Mouse (Mus musculus) myocyte (in vitro differentiated cells): ENCODE data around the gene Slc40a1.

Experiments used
- E2F4 ChIP-seq: IDR thresholded peaks from one replicate; pipeline ENCODE4 v1.6.1; 2011; ENCODE audit warnings: mild to moderate bottlenecking, control low read depth, moderate library complexity; ENCODE audit not compliant: insufficient read depth
- MAX ChIP-seq: IDR thresholded peaks from one replicate; pipeline ENCODE4 v1.6.1; 2011; ENCODE audit warnings: low read depth, mild to moderate bottlenecking, control low read depth
- MYOD1 ChIP-seq, 3 experiments: IDR thresholded peaks; one replicate each; pipeline ENCODE4 v1.6.1; 2011; ENCODE audit warnings: control low read depth in 2 of 3, low read depth in 2 of 3, mild to moderate bottlenecking in 2 of 3, moderate library complexity in 1 of 3; ENCODE audit not compliant: insufficient read length in 2 of 3, control insufficient read depth in 1 of 3
- POLR2A ChIP-seq: IDR thresholded peaks from one replicate; pipeline ENCODE4 v1.6.1; 2011; ENCODE audit warnings: low read depth, mild to moderate bottlenecking, control low read depth, moderate library complexity; ENCODE audit not compliant: insufficient read length
- POLR2AphosphoS2 ChIP-seq: IDR thresholded peaks from one replicate; pipeline ENCODE4 v1.6.1; 2011; ENCODE audit warnings: low read depth, control low read depth; ENCODE audit not compliant: insufficient read length
- TCF12 ChIP-seq: IDR thresholded peaks from one replicate; pipeline ENCODE4 v1.6.1; 2011; ENCODE audit warnings: mild to moderate bottlenecking, control low read depth; ENCODE audit not compliant: poor library complexity, insufficient read depth, severe bottlenecking
- TCF3 ChIP-seq: IDR thresholded peaks from one replicate; pipeline ENCODE4 v1.6.1; 2011; ENCODE audit warnings: low read depth, control low read depth; ENCODE audit not compliant: insufficient read length
- USF1 ChIP-seq: IDR thresholded peaks from one replicate; pipeline ENCODE4 v1.6.1; 2011; ENCODE audit warnings: low read depth, mild to moderate bottlenecking, control low read depth, moderate library complexity

- TF ChIP-seq POLR2A (no peak), MAX (no peak), TCF12 (no peak), TCF3 (no peak), POLR2AphosphoS2 (no peak), USF1 (no peak), MYOD1 (IDR thresholded peaks at IDR 0.05; ENCODE audit: control insufficient read depth in 1 of 3, insufficient read length in 2 of 3, low read depth in 2 of 3) (no peak), E2F4 (no peak)
These were observed 49.7 kb downstream of the Slc40a1 start for GRCm38 (mm10) chr1:45876450-45877198.
